Mouse (Mus musculus): ENCODE measurements around the gene Mxd3.

GRCm38 (mm10) chr13:55339259-55339658 lies 9.6 kb upstream of the Mxd3 start:
- TF ChIP-seq CTCF (IDR thresholded peaks at IDR 0.05; ENCODE audit: insufficient read depth, low read length) (no peak), POLR2A (IDR thresholded peaks at IDR 0.05; ENCODE audit: borderline replicate concordance, extremely low read depth, low read depth, low read length) (no peak)

All from lung, adult 2 months (tissue).